Mouse (Mus musculus) C2C12 (cell line): Measurements from ENCODE around the gene Slc17a5. TPM values are rescaled to one million over a fixed set of nuclear protein-coding genes. Genes with fewer than 3 reads are reported as not detected.

Source experiments
- H3K27me3 ChIP-seq: one replicate; pipeline ENCODE4 v1.6.1; 2011; ENCODE audit not compliant: control insufficient read depth, insufficient read depth, insufficient read length
- H3K36me3 ChIP-seq: one replicate; pipeline ENCODE4 v1.6.1; 2011; ENCODE audit not compliant: control insufficient read depth, insufficient read depth
- H3K4me3 ChIP-seq: one replicate; pipeline ENCODE4 v1.5.1; 2011; ENCODE audit warnings: mild to moderate bottlenecking, control low read depth; ENCODE audit not compliant: poor library complexity, insufficient read depth, severe bottlenecking
- H3K79me2 ChIP-seq: one replicate; pipeline ENCODE4 v1.6.1; 2011; ENCODE audit not compliant: control insufficient read depth, insufficient read depth
- H3K79me3 ChIP-seq: one replicate; pipeline ENCODE4 v1.6.1; 2011; ENCODE audit warnings: low read depth, control low read depth
- H3ac ChIP-seq: one replicate; pipeline ENCODE3; 2011; ENCODE audit warnings: low read depth; ENCODE audit not compliant: control insufficient read depth, insufficient read length
- CEBPB ChIP-seq: IDR thresholded peaks from one replicate; pipeline ENCODE4 v1.6.1; 2011; ENCODE audit warnings: low read depth, mild to moderate bottlenecking, control low read depth, moderate library complexity
- CTCF ChIP-seq: IDR thresholded peaks from one replicate; pipeline ENCODE4 v1.5.1; 2011; ENCODE audit not compliant: control insufficient read depth, insufficient read depth, insufficient read length
- FOSL1 ChIP-seq: IDR thresholded peaks from one replicate; pipeline ENCODE4 v1.8.0; 2011; ENCODE audit warnings: mild to moderate bottlenecking, low read length; ENCODE audit not compliant: poor library complexity, insufficient read depth, severe bottlenecking
- MAX ChIP-seq: IDR thresholded peaks from one replicate; pipeline ENCODE4 v1.6.1; 2011; ENCODE audit warnings: mild to moderate bottlenecking, control low read depth
- MYOD1 ChIP-seq: IDR thresholded peaks from one replicate; pipeline ENCODE4 v1.6.1; 2011; ENCODE audit warnings: low read depth; ENCODE audit not compliant: control insufficient read depth, insufficient read length
- MYOG ChIP-seq: IDR thresholded peaks from one replicate; pipeline ENCODE4 v1.6.1; 2011; ENCODE audit not compliant: control insufficient read depth, insufficient read length; ENCODE audit errors: extremely low read depth
- USF1 ChIP-seq: IDR thresholded peaks from one replicate; pipeline ENCODE4 v1.6.1; 2011; ENCODE audit warnings: low read depth, mild to moderate bottlenecking, control low read depth, moderate library complexity
- polyA plus RNA-seq: library from polyadenylated mRNA; unstranded; fragments of >200 nt; fragmentation: generic; extraction: Trizol; gene quantifications from one replicate; pipeline ENCODE4 v1.2.1, GENCODE M21; 2012; ENCODE audit warnings: missing spikeins

The Slc17a5 gene
- polyA plus RNA-seq, 1 experiment, result 3.7 TPM

- no peaks in the 10 kb centered on the region for H3K27me3 ChIP-seq
Measured at GRCm38 (mm10) chr9:78615401-78616021, 27.7 kb upstream of the Slc17a5 start, which contains the start of gene Cd109. Gene Cd109 (plus strand): TSS chr9:78615546.

GRCm38 (mm10) chr9:78614201-78614600, 26.4 kb upstream of the Slc17a5 start:
- Histone ChIP-seq H3K4me3 (no peak overlapping the region), H3K79me2 (no peaks in the 10 kb centered on the region), H3K36me3 (no peaks in the 10 kb centered on the region), H3K79me3 (no peaks in the 10 kb centered on the region), H3K27me3 (no peaks in the 10 kb centered on the region), H3ac (no peak overlapping the region)
- no peak for TF ChIP-seq MYOD1
- no peak for TF ChIP-seq USF1
- TF ChIP-seq FOSL1, result no peak
- TF ChIP-seq CEBPB, result no peak
- TF ChIP-seq MYOG, result no peak
- no peak for TF ChIP-seq MAX
- no peak for TF ChIP-seq CTCF

More at GRCm38 (mm10) chr9:78615401-78616021, 27.7 kb upstream of the Slc17a5 start, which contains the start of gene Cd109:
- Histone ChIP-seq H3K79me3 (no peaks in the 10 kb centered on the region), H3K36me3 (no peaks in the 10 kb centered on the region), H3ac (peak within 1 kb of the TSS; percentile 51), H3K79me2 (no peaks in the 10 kb centered on the region), H3K4me3 (peak within 1 kb of the TSS; percentile 32)
- TF ChIP-seq MAX, result no peak
- no peak for TF ChIP-seq CEBPB
- no peak for TF ChIP-seq USF1
- TF ChIP-seq FOSL1, result no peak
- TF ChIP-seq MYOG, result no peak
- no peak for TF ChIP-seq MYOD1
- TF ChIP-seq CTCF, result no peak

GRCm38 (mm10) chr9:78601046-78601730, 13.3 kb upstream of the Slc17a5 start:
- no peaks in the 10 kb centered on the region for H3K27me3 ChIP-seq
- no peak overlapping the region for H3ac ChIP-seq
- no peaks in the 10 kb centered on the region for H3K36me3 ChIP-seq
- H3K79me3 ChIP-seq, result no peaks in the 10 kb centered on the region
- no peaks in the 10 kb centered on the region for H3K79me2 ChIP-seq
- no peak for TF ChIP-seq CEBPB
- peak; percentile 65 for TF ChIP-seq CTCF
- no peak overlapping the region for H3K4me3 ChIP-seq

GRCm38 (mm10) chr9:78599927-78600326, 12.1 kb upstream of the Slc17a5 start:
- Histone ChIP-seq H3ac (no peak overlapping the region), H3K36me3 (no peaks in the 10 kb centered on the region), H3K4me3 (no peak overlapping the region), H3K79me2 (no peaks in the 10 kb centered on the region), H3K79me3 (no peaks in the 10 kb centered on the region), H3K27me3 (no peaks in the 10 kb centered on the region)
- TF ChIP-seq USF1 (no peak), FOSL1 (no peak), MYOD1 (no peak), CEBPB (no peak), MYOG (no peak), MAX (no peak), CTCF (no peak)

GRCm38 (mm10) chr9:78596834-78597233, 9.0 kb upstream of the Slc17a5 start:
- Histone ChIP-seq H3K36me3 (no peaks in the 10 kb centered on the region), H3K4me3 (no peak overlapping the region), H3K27me3 (no peaks in the 10 kb centered on the region), H3K79me2 (no peaks in the 10 kb centered on the region), H3ac (no peak overlapping the region), H3K79me3 (no peaks in the 10 kb centered on the region)
- TF ChIP-seq MYOG (no peak), MAX (no peak), CTCF (peak; percentile 64)

GRCm38 (mm10) chr9:78595769-78596555, 8.1 kb upstream of the Slc17a5 start:
- H3K79me2 ChIP-seq, result no peaks in the 10 kb centered on the region
- H3K27me3 ChIP-seq, result no peaks in the 10 kb centered on the region
- no peak overlapping the region for H3ac ChIP-seq
- TF ChIP-seq FOSL1 (no peak), CEBPB (no peak), CTCF (no peak), USF1 (no peak), MYOG (no peak), MAX (no peak), MYOD1 (no peak)
- no peaks in the 10 kb centered on the region for H3K79me3 ChIP-seq
- H3K36me3 ChIP-seq, result no peaks in the 10 kb centered on the region
- H3K4me3 ChIP-seq, result no peak overlapping the region
